Comparison of ENCODE assay signal across 17 mouse cellular contexts in genomic region chr1:91615396-91615795, GRCm38 (mm10).
"Had no signal": no experiment of that assay in that cellular context is flagged by ENCODE, and none has a peak within 500 bp of the region (broad histone marks: within the 10 kb centered on the region; RNA-seq: fewer than 3 reads in every experiment).

No protein-coding gene starts in this region.

- H3K4me2 ChIP-seq: hindbrain, embryonic 14.5 days; intestine, embryonic 15.5 days; limb, embryonic 12.5 days; neural tube, embryonic 12.5 days; stomach, embryonic 15.5 days had no signal

- H3K36me3 ChIP-seq: intestine, embryonic 15.5 days; limb, embryonic 12.5 days; midbrain, embryonic 10.5 days; neural tube, embryonic 12.5 days; stomach, embryonic 15.5 days had no signal

- H3K27me3 ChIP-seq: intestine, embryonic 15.5 days; neural tube, embryonic 12.5 days; stomach, embryonic 15.5 days had no signal

- H3K9me3 ChIP-seq: intestine, embryonic 15.5 days; limb, embryonic 12.5 days; midbrain, embryonic 10.5 days; neural tube, embryonic 12.5 days; stomach, embryonic 15.5 days had no signal

- ATAC-seq: intestine, embryonic 15.5 days had no signal

- H3K4me3 ChIP-seq: intestine, embryonic 15.5 days; limb, embryonic 12.5 days; midbrain, embryonic 10.5 days; myocyte; neural tube, embryonic 12.5 days; stomach, embryonic 15.5 days had no signal

- DNase-seq: layer of hippocampus, postnatal 36 days; lung, adult 18-20 months; lung, postnatal 4 days; midbrain, embryonic 14.5 days; retina, postnatal 1 day; right cerebral cortex, postnatal 4 days; spleen, adult 18-20 months; thymus, adult 2 months; thymus, postnatal 25 days had no signal

- H3K9ac ChIP-seq: hindbrain, embryonic 14.5 days; intestine, embryonic 15.5 days; limb, embryonic 12.5 days; liver, embryonic 14.5 days; stomach, embryonic 15.5 days had no signal

- H3K27ac ChIP-seq: hindbrain, embryonic 14.5 days; intestine, embryonic 15.5 days; liver, embryonic 14.5 days; midbrain, embryonic 10.5 days; neural tube, embryonic 12.5 days; stomach, embryonic 15.5 days had no signal
